Mouse (Mus musculus): Measurements from ENCODE around the gene B3galnt2. TPM values are rescaled to one million over a fixed set of nuclear protein-coding genes. Genes with fewer than 3 reads are reported as not detected.
A peak's percentile ranks its signal among the peaks of the same experiment; 100 is the strongest.
"Not testable (repeated sequence)": the region's sequence is repeated elsewhere in the genome, so short reads cannot be mapped to it uniquely, and the experiment has no call there.

B3galnt2 gene
- total and polyA plus RNA-seq, 2 experiments from 2014 or later, result 9.8 to 20.4 TPM

- Histone ChIP-seq H3K27ac (ENCODE audit: low read depth, low read length) (no peak overlapping the region), H3K4me2 (ENCODE audit: low read depth) (no peak overlapping the region), H3K4me1 (ENCODE audit: insufficient read depth) (peaks cover 5% of the 10 kb centered on the region; the same call in 1 of the 2 replicates), H3K9me3 (ENCODE audit: low read length) (no peaks in the 10 kb centered on the region), H3K9ac (no peak overlapping the region), H3K4me3 (ENCODE audit: low read depth, low read length) (no peak overlapping the region), H3K36me3 (ENCODE audit: insufficient read depth) (peaks cover 4% of the 10 kb centered on the region; the same call in 1 of the 2 replicates), H3K27me3 (ENCODE audit: insufficient read depth, low read length) (no peaks in the 10 kb centered on the region)
- ATAC-seq (no peak), DNase-seq (no peak)
- 90% methylated on average over 4 of the region's 4 CpGs for WGBS
- no peak for TF ChIP-seq CTCF (IDR thresholded peaks at IDR 0.05; ENCODE audit: low read depth)
These were observed 5.9 kb downstream of the B3galnt2 start for GRCm38 (mm10) chr13:13960211-13960610.

GRCm38 (mm10) chr13:13961046-13961445, 6.8 kb downstream of the B3galnt2 start:
- Histone ChIP-seq H3K9ac (no peak overlapping the region), H3K4me2 (ENCODE audit: low read depth) (no peak overlapping the region), H3K27ac (ENCODE audit: low read depth, low read length) (no peak overlapping the region), H3K36me3 (ENCODE audit: insufficient read depth) (peaks cover 4% of the 10 kb centered on the region; the same call in 1 of the 2 replicates), H3K4me1 (ENCODE audit: insufficient read depth) (no peaks in the 10 kb centered on the region), H3K27me3 (ENCODE audit: insufficient read depth, low read length) (no peaks in the 10 kb centered on the region), H3K4me3 (ENCODE audit: low read depth, low read length) (no peak overlapping the region), H3K9me3 (ENCODE audit: low read length) (no peaks in the 10 kb centered on the region)
- 58% methylated on average over 4 of the region's 4 CpGs for WGBS
- DNase-seq, result no peak
- no peak for TF ChIP-seq CTCF (IDR thresholded peaks at IDR 0.05; ENCODE audit: low read depth)
- peak; percentile 51; the same call in 1 of the 2 replicates for ATAC-seq

- H3K4me1 ChIP-seq (ENCODE audit: insufficient read depth), result no peaks in the 10 kb centered on the region
- no peak for ATAC-seq
- WGBS, result 74% methylated on average over 19 of the region's 19 CpGs
- H3K4me2 ChIP-seq (ENCODE audit: low read depth), result no peak overlapping the region
- no peak overlapping the region for H3K4me3 ChIP-seq (ENCODE audit: low read depth, low read length)
- H3K9ac ChIP-seq, result no peak overlapping the region
- H3K9me3 ChIP-seq (ENCODE audit: low read length), result no peaks in the 10 kb centered on the region
- DNase-seq, result no peak
- H3K36me3 ChIP-seq (ENCODE audit: insufficient read depth), result no peaks in the 10 kb centered on the region; the same call in none of the 2 replicates
- no peak for TF ChIP-seq CTCF (IDR thresholded peaks at IDR 0.05; ENCODE audit: low read depth)
- no peak overlapping the region for H3K27ac ChIP-seq (ENCODE audit: low read depth, low read length)
- no peaks in the 10 kb centered on the region for H3K27me3 ChIP-seq (ENCODE audit: insufficient read depth, low read length)
These were observed 11.2 kb downstream of the B3galnt2 start for GRCm38 (mm10) chr13:13965388-13965964.

- no peaks in the 10 kb centered on the region for H3K4me1 ChIP-seq (ENCODE audit: insufficient read depth)
- no peak for TF ChIP-seq CTCF (IDR thresholded peaks at IDR 0.05; ENCODE audit: low read depth)
- H3K9me3 ChIP-seq (ENCODE audit: low read length), result no peaks in the 10 kb centered on the region
- H3K9ac ChIP-seq, result no peak overlapping the region
- no peaks in the 10 kb centered on the region for H3K27me3 ChIP-seq (ENCODE audit: insufficient read depth, low read length)
- WGBS, result 88% methylated on average over 4 of the region's 4 CpGs
- no peak for DNase-seq
- H3K4me3 ChIP-seq (ENCODE audit: low read depth, low read length), result no peak overlapping the region
- no peak for ATAC-seq
- H3K36me3 ChIP-seq (ENCODE audit: insufficient read depth), result no peaks in the 10 kb centered on the region; the same call in none of the 2 replicates
- no peak overlapping the region for H3K4me2 ChIP-seq (ENCODE audit: low read depth)
- H3K27ac ChIP-seq (ENCODE audit: low read depth, low read length), result no peak overlapping the region
These were observed 11.9 kb downstream of the B3galnt2 start for GRCm38 (mm10) chr13:13966172-13966571.

GRCm38 (mm10) chr13:13968629-13969111, 14.4 kb downstream of the B3galnt2 start:
- ATAC-seq, result peak; percentile 32; the same call in 1 of the 2 replicates
- no peak for DNase-seq
- WGBS, result 91% methylated on average over 4 of the region's 4 CpGs
- no peaks in the 10 kb centered on the region for H3K9me3 ChIP-seq (ENCODE audit: low read length)
- TF ChIP-seq CTCF (IDR thresholded peaks at IDR 0.05; ENCODE audit: low read depth), result no peak
- no peak overlapping the region for H3K9ac ChIP-seq
- H3K4me3 ChIP-seq (ENCODE audit: low read depth, low read length), result no peak overlapping the region
- H3K36me3 ChIP-seq (ENCODE audit: insufficient read depth), result no peaks in the 10 kb centered on the region; the same call in none of the 2 replicates
- H3K4me1 ChIP-seq (ENCODE audit: insufficient read depth), result no peaks in the 10 kb centered on the region
- no peak overlapping the region for H3K4me2 ChIP-seq (ENCODE audit: low read depth)
- H3K27ac ChIP-seq (ENCODE audit: low read depth, low read length), result no peak overlapping the region
- no peaks in the 10 kb centered on the region for H3K27me3 ChIP-seq (ENCODE audit: insufficient read depth, low read length)

- no peaks in the 10 kb centered on the region for H3K4me1 ChIP-seq (ENCODE audit: insufficient read depth)
- H3K27ac ChIP-seq (ENCODE audit: low read depth, low read length), result no peak overlapping the region
- DNase-seq (no peak), ATAC-seq (no peak)
- H3K36me3 ChIP-seq (ENCODE audit: insufficient read depth), result no peaks in the 10 kb centered on the region; the same call in none of the 2 replicates
- TF ChIP-seq CTCF (IDR thresholded peaks at IDR 0.05; ENCODE audit: low read depth), result no peak
- WGBS, result 98% methylated on average over 1 of the region's 1 CpGs
- no peak overlapping the region for H3K9ac ChIP-seq
- no peaks in the 10 kb centered on the region for H3K9me3 ChIP-seq (ENCODE audit: low read length)
- no peaks in the 10 kb centered on the region for H3K27me3 ChIP-seq (ENCODE audit: insufficient read depth, low read length)
- H3K4me2 ChIP-seq (ENCODE audit: low read depth), result no peak overlapping the region
- no peak overlapping the region for H3K4me3 ChIP-seq (ENCODE audit: low read depth, low read length)
These were observed 15.5 kb downstream of the B3galnt2 start for GRCm38 (mm10) chr13:13969796-13970195.

- not testable (repeated sequence) for ATAC-seq; H3K27me3 ChIP-seq (ENCODE audit: insufficient read depth, low read length); H3K4me2 ChIP-seq (ENCODE audit: low read depth)
These were observed 27.6 kb downstream of the B3galnt2 start for GRCm38 (mm10) chr13:13981842-13982241.

More at GRCm38 (mm10) chr13:13981842-13982241, 27.6 kb downstream of the B3galnt2 start:
- H3K4me3 ChIP-seq (ENCODE audit: low read depth, low read length); DNase-seq; H3K36me3 ChIP-seq (ENCODE audit: insufficient read depth); H3K4me1 ChIP-seq (ENCODE audit: insufficient read depth); H3K27ac ChIP-seq (ENCODE audit: low read depth, low read length); H3K9me3 ChIP-seq (ENCODE audit: low read length); H3K9ac ChIP-seq: not testable (repeated sequence)
- WGBS, result 87% methylated on average over 1 of the region's 1 CpGs

Data from forebrain, postnatal 0 days (tissue).